ENCODE assay signal across 11 mouse cellular contexts in genomic region chr5:54073291-54073690, GRCm38 (mm10).
DNase-seq lines count a peak whose midpoint lies in the region; ATAC-seq and TF ChIP-seq lines count a peak whose summit lies in the region.
"Had no signal": no experiment of that assay in that cellular context is flagged by ENCODE, and none has a peak within 500 bp of the region (broad histone marks: within the 10 kb centered on the region; RNA-seq: fewer than 3 reads in every experiment).

No protein-coding gene starts in this region.

- ATAC-seq in frontal cortex, adult (ENCODE audit: low TSS enrichment) = peak; percentile 68
- ATAC-seq in heart, embryonic 11.5 days (replicated peaks; ENCODE audit: insufficient number of reproducible peaks, low FRiP score, low TSS enrichment) = no peak
- ATAC-seq in inflammation-experienced regulatory T-cells, adult 6 months = no peak

- no peak overlapping the region for H3K27ac ChIP-seq in MEL (ENCODE audit: control insufficient read depth, low read depth, low read length)
- 0 out of 2 replicates have a peak overlapping the region, but pooled peaks have one; percentile 35 for H3K27ac ChIP-seq in heart, embryonic 11.5 days (ENCODE audit: low read depth, low read length)
- H3K27ac ChIP-seq: stomach, embryonic 15.5 days had no signal

- DNase-seq in frontal cortex, postnatal 25 days (ENCODE audit: low spot score in 2 of 2) = no peak
- peak; percentile 31 for DNase-seq in layer of hippocampus, adult 9-11 months
- DNase-seq in layer of hippocampus, adult 8-10 months (ENCODE audit: low spot score in 2 of 2) = no peak
- peak; percentile 71 for DNase-seq in MEL (ENCODE audit: low read depth, low spot score)
- no peak for DNase-seq in yolk sac, embryonic 10.5 days (ENCODE audit: low spot score)
- DNase-seq: adrenal gland, postnatal 10 days had no signal

- H3K4me1 ChIP-seq in MEL (ENCODE audit: control insufficient read depth in 1 of 2, insufficient read depth in 2 of 2, low read length in 2 of 2) = peaks cover 21% of the 10 kb centered on the region in 2 experiments
- H3K4me1 ChIP-seq in heart, embryonic 11.5 days (ENCODE audit: control insufficient read depth, insufficient read depth, low read length) = peaks cover 5% of the 10 kb centered on the region; the same call in 1 of the 2 replicates

- no peak overlapping the region for H3K9ac ChIP-seq in MEL (ENCODE audit: control insufficient read depth, low read depth, low read length, poor library complexity, severe bottlenecking)
- no peak overlapping the region for H3K9ac ChIP-seq in heart, embryonic 11.5 days (ENCODE audit: low read depth, low read length)
- H3K9ac ChIP-seq: stomach, embryonic 15.5 days had no signal

- H3K9me3 ChIP-seq in MEL (replicated peaks; ENCODE audit: insufficient read depth, low read length) = no peaks in the 10 kb centered on the region
- no peaks in the 10 kb centered on the region for H3K9me3 ChIP-seq in heart, embryonic 11.5 days (replicated peaks; ENCODE audit: control insufficient read depth, low read length)
- H3K9me3 ChIP-seq: stomach, embryonic 15.5 days had no signal

- no peak for TF ChIP-seq POLR2A in MEL (IDR thresholded peaks at IDR 0.05; ENCODE audit: control insufficient read depth in 1 of 2, insufficient read depth in 1 of 2, low read depth in 1 of 2, low read length in 2 of 2, poor library complexity in 1 of 2)

- no peak overlapping the region for H3K4me2 ChIP-seq in heart, embryonic 11.5 days
- H3K4me2 ChIP-seq: stomach, embryonic 15.5 days had no signal

- peaks cover 0 to 36% of the 10 kb centered on the region in 2 experiments; a peak in 2 of 4 replicates for H3K36me3 ChIP-seq in MEL (ENCODE audit: control insufficient read depth in 1 of 2, insufficient read depth in 2 of 2, low read length in 2 of 2)
- H3K36me3 ChIP-seq in heart, embryonic 11.5 days (ENCODE audit: control insufficient read depth, insufficient read depth, low read length) = no peaks in the 10 kb centered on the region
- H3K36me3 ChIP-seq: stomach, embryonic 15.5 days had no signal

- no peak for TF ChIP-seq EP300 in MEL (IDR thresholded peaks at IDR 0.05; ENCODE audit: low read depth in 1 of 2, low read length in 2 of 2)

- no peak for TF ChIP-seq RAD21 in MEL (IDR thresholded peaks at IDR 0.05; ENCODE audit: low read depth, low read length)

- H3K4me3 ChIP-seq in MEL (ENCODE audit: control insufficient read depth in 1 of 2, insufficient read depth in 1 of 2, low read depth in 2 of 2, low read length in 2 of 2) = no peak overlapping the region
- no peak overlapping the region for H3K4me3 ChIP-seq in heart, embryonic 11.5 days (ENCODE audit: low read depth, low read length)
- H3K4me3 ChIP-seq: stomach, embryonic 15.5 days had no signal

- no peaks in the 10 kb centered on the region for H3K27me3 ChIP-seq in MEL (ENCODE audit: control insufficient read depth in 1 of 2, insufficient read depth in 2 of 2, low read length in 2 of 2)
- no peaks in the 10 kb centered on the region for H3K27me3 ChIP-seq in heart, embryonic 11.5 days (ENCODE audit: control insufficient read depth, insufficient read depth, low read length)
- H3K27me3 ChIP-seq: CH12.LX; stomach, embryonic 15.5 days had no signal

- H3K79me2 ChIP-seq in MEL (ENCODE audit: control insufficient read depth, insufficient read depth, low read length, poor library complexity) = no peaks in the 10 kb centered on the region

- WGBS in heart, embryonic 11.5 days (ENCODE audit: insufficient replicate concordance) = 51% methylated on average over 1 of the region's 1 CpGs

- no peak for TF ChIP-seq CTCF in MEL (IDR thresholded peaks at IDR 0.05 in 2 of 3, conservative IDR thresholded peaks at IDR 0.05 in 1 of 3; ENCODE audit: control insufficient read depth in 1 of 3, insufficient read depth in 1 of 3, low read depth in 2 of 3, low read length in 3 of 3, poor library complexity in 1 of 3, severe bottlenecking in 1 of 3)

TF ChIP-seq in MEL, 35 proteins besides CTCF, POLR2A, EP300 and RAD21:
- TF ChIP-seq GABPA (IDR thresholded peaks at IDR 0.05; ENCODE audit: low read depth, low read length) = no peak
- TF ChIP-seq ETS1 (IDR thresholded peaks at IDR 0.05; ENCODE audit: low read depth, low read length) = peak; percentile 89
- no peak for TF ChIP-seq MXI1 (IDR thresholded peaks at IDR 0.05; ENCODE audit: low read depth, low read length)
- no peak for TF ChIP-seq POLR2AphosphoS2 (IDR thresholded peaks at IDR 0.05; ENCODE audit: low read length)
- no peak for TF ChIP-seq TBP (IDR thresholded peaks at IDR 0.05; ENCODE audit: low read depth, low read length)
- TF ChIP-seq NRF1 (IDR thresholded peaks at IDR 0.05; ENCODE audit: insufficient read depth, low read depth, low read length, poor library complexity, severe bottlenecking) = no peak
- no peak for TF ChIP-seq GATA1 (IDR thresholded peaks at IDR 0.05; ENCODE audit: low read depth, low read length)
- no peak for TF ChIP-seq HCFC1 (IDR thresholded peaks at IDR 0.05; ENCODE audit: low read depth, low read length)
TF ChIP-seq in MEL: peak in this region for 1.

Comparison
In these comparisons a context has a peak if more than half of its experiments do, and no peak if none do; other contexts are left out.
1. DNase-seq: peak in layer of hippocampus, adult 9-11 months (single experiment) and MEL (single experiment); none in frontal cortex, postnatal 25 days (0 of 2), layer of hippocampus, adult 8-10 months (0 of 2) and yolk sac, embryonic 10.5 days (single experiment).